Mouse (Mus musculus) adrenal gland (tissue): ENCODE measurements around the gene Zbtb8a.
"Not testable (repeated sequence)": the region's sequence is repeated elsewhere in the genome, so short reads cannot be mapped to it uniquely, and the experiment has no call there.

ENCODE experiments used
- intact Hi-C: fragments of 180-260 bp; cut with DNase I; formaldehyde crosslinking; loops from one replicate; pipeline ENCODE4 v1.15.1; 2025

Zbtb8a gene

GRCm38 (mm10) chr4:129379805-129380204, 1.9 kb upstream of the Zbtb8a start:
- intact Hi-C loops, result loop anchor here (5.0 kb wide), 1 partner anchor 43 kb away; the partner anchor contains the start of genes Rbbp4 and Zbtb8os

- intact Hi-C loops, result loop anchor here (5.0 kb wide), 1 partner anchor 40 kb away; the partner anchor contains the start of genes Rbbp4 and Zbtb8os
These were observed 863 bp downstream of the Zbtb8a start for GRCm38 (mm10) chr4:129376961-129377545.

GRCm38 (mm10) chr4:129375821-129376220, 2.1 kb downstream of the Zbtb8a start:
- intact Hi-C loops, result loop anchor here (5.0 kb wide), 1 partner anchor 39 kb away; the partner anchor contains the start of genes Rbbp4 and Zbtb8os

- intact Hi-C loops, result loop anchor here (5.0 kb wide), 1 partner anchor 38 kb away; the partner anchor contains the start of genes Rbbp4 and Zbtb8os
These were observed 2.9 kb downstream of the Zbtb8a start for GRCm38 (mm10) chr4:129375000-129375399.

GRCm38 (mm10) chr4:129374219-129374755, 3.6 kb downstream of the Zbtb8a start:
- intact Hi-C loops, result no loop called here

GRCm38 (mm10) chr4:129373202-129373976, 4.5 kb downstream of the Zbtb8a start:
- intact Hi-C loops, result no loop called here

GRCm38 (mm10) chr4:129371391-129371790, 6.5 kb downstream of the Zbtb8a start:
- intact Hi-C loops, result no loop called here

GRCm38 (mm10) chr4:129365224-129365623, 12.7 kb downstream of the Zbtb8a start:
- intact Hi-C loops, result no loop called here

GRCm38 (mm10) chr4:129364379-129364778, 13.5 kb downstream of the Zbtb8a start:
- intact Hi-C loops, result no loop called here

GRCm38 (mm10) chr4:129363463-129363862, 14.5 kb downstream of the Zbtb8a start:
- intact Hi-C loops, result no loop called here

GRCm38 (mm10) chr4:129362771-129363170, 15.1 kb downstream of the Zbtb8a start:
- intact Hi-C loops, result no loop called here

- intact Hi-C loops, result not testable (repeated sequence)
These were observed 15.7 kb downstream of the Zbtb8a start for GRCm38 (mm10) chr4:129362238-129362637.

- intact Hi-C loops, result no loop called here
These were observed 20.2 kb downstream of the Zbtb8a start for GRCm38 (mm10) chr4:129357613-129358163.

GRCm38 (mm10) chr4:129354236-129354635, 23.7 kb downstream of the Zbtb8a start:
- intact Hi-C loops, result no loop called here

GRCm38 (mm10) chr4:129353176-129353575, 24.7 kb downstream of the Zbtb8a start:
- intact Hi-C loops, result no loop called here

- intact Hi-C loops, result loop anchor here (2.0 kb wide), 1 partner anchor 104 kb away; no protein-coding TSS in a partner anchor
These were observed 26.8 kb downstream of the Zbtb8a start for GRCm38 (mm10) chr4:129351111-129351510.

- intact Hi-C loops, result loop anchor here (2.0 kb wide), 1 partner anchor 104 kb away; no protein-coding TSS in a partner anchor
These were observed 27.3 kb downstream of the Zbtb8a start for GRCm38 (mm10) chr4:129350644-129351043.

GRCm38 (mm10) chr4:129346481-129347154, 31.3 kb downstream of the Zbtb8a start:
- intact Hi-C loops, result no loop called here

- intact Hi-C loops, result no loop called here
These were observed 35.2 kb downstream of the Zbtb8a start for GRCm38 (mm10) chr4:129342705-129343104.

GRCm38 (mm10) chr4:129341888-129342287, 36.0 kb downstream of the Zbtb8a start:
- intact Hi-C loops, result no loop called here

- intact Hi-C loops, result loop anchor here (5.0 kb wide), 1 partner anchor 38 kb away; the partner anchor contains the start of gene Zbtb8a
These were observed 38.2 kb downstream of the Zbtb8a start for GRCm38 (mm10) chr4:129339743-129340142.
